Mouse (Mus musculus): ENCODE measurements around the gene H2-Eb2. TPM values are rescaled to one million over a fixed set of nuclear protein-coding genes. Genes with fewer than 3 reads are reported as not detected.

H2-Eb2 gene
- polyA plus RNA-seq, 1 experiment from 2014 or later = not detected

- no peak overlapping the region for H3K4me3 ChIP-seq
- ATAC-seq = no peak
- no peaks in the 10 kb centered on the region for H3K9me3 ChIP-seq (replicated peaks)
- no peak overlapping the region for H3K27ac ChIP-seq
- no peaks in the 10 kb centered on the region for H3K36me3 ChIP-seq
- 26% methylated on average over 3 of the region's 3 CpGs for WGBS (ENCODE audit: insufficient replicate concordance)
- H3K27me3 ChIP-seq (replicated peaks) = peaks cover 6% of the 10 kb centered on the region; the same call in 1 of the 2 replicates
- no peaks in the 10 kb centered on the region for H3K4me1 ChIP-seq
- no peak overlapping the region for H3K4me2 ChIP-seq
- H3K9ac ChIP-seq = no peak overlapping the region
Observed at GRCm38 (mm10) chr17:34340619-34341402, 15.3 kb downstream of the H2-Eb2 start.

- WGBS (ENCODE audit: insufficient replicate concordance) = 79% methylated on average over 4 of the region's 4 CpGs
- H3K36me3 ChIP-seq = no peaks in the 10 kb centered on the region
- peaks cover 9% of the 10 kb centered on the region; the same call in 1 of the 2 replicates for H3K27me3 ChIP-seq (replicated peaks)
- no peak for ATAC-seq
- no peak overlapping the region for H3K4me2 ChIP-seq
- H3K27ac ChIP-seq = no peak overlapping the region
- no peak overlapping the region for H3K4me3 ChIP-seq
- H3K4me1 ChIP-seq = no peaks in the 10 kb centered on the region
- no peak overlapping the region for H3K9ac ChIP-seq
- H3K9me3 ChIP-seq (replicated peaks) = no peaks in the 10 kb centered on the region
Observed at GRCm38 (mm10) chr17:34344882-34345281, 19.4 kb downstream of the H2-Eb2 start.

GRCm38 (mm10) chr17:34345486-34345885, 20.0 kb downstream of the H2-Eb2 start:
- Histone ChIP-seq H3K36me3 (no peaks in the 10 kb centered on the region), H3K4me3 (no peak overlapping the region), H3K9ac (no peak overlapping the region), H3K27me3 (replicated peaks) (peaks cover 11% of the 10 kb centered on the region; the same call in 1 of the 2 replicates), H3K4me2 (no peak overlapping the region), H3K9me3 (replicated peaks) (no peaks in the 10 kb centered on the region), H3K27ac (no peak overlapping the region), H3K4me1 (no peaks in the 10 kb centered on the region)
- WGBS (ENCODE audit: insufficient replicate concordance) = 62% methylated on average over 7 of the region's 7 CpGs
- no peak for ATAC-seq

- Histone ChIP-seq H3K27me3 (replicated peaks) (peaks cover 14% of the 10 kb centered on the region; the same call in 1 of the 2 replicates), H3K27ac (no peak overlapping the region), H3K9ac (no peak overlapping the region), H3K4me2 (no peak overlapping the region), H3K36me3 (no peaks in the 10 kb centered on the region), H3K4me3 (no peak overlapping the region), H3K9me3 (replicated peaks) (no peaks in the 10 kb centered on the region), H3K4me1 (no peaks in the 10 kb centered on the region)
- no peak for ATAC-seq
- WGBS (ENCODE audit: insufficient replicate concordance) = 26% methylated on average over 3 of the region's 3 CpGs
Observed at GRCm38 (mm10) chr17:34346041-34346440, 20.6 kb downstream of the H2-Eb2 start.

- no peak for ATAC-seq
- Histone ChIP-seq H3K4me3 (no peak overlapping the region), H3K27me3 (replicated peaks) (peaks cover 14% of the 10 kb centered on the region; the same call in 1 of the 2 replicates), H3K27ac (no peak overlapping the region), H3K4me1 (no peaks in the 10 kb centered on the region), H3K4me2 (no peak overlapping the region), H3K9me3 (replicated peaks) (no peaks in the 10 kb centered on the region), H3K9ac (no peak overlapping the region), H3K36me3 (no peaks in the 10 kb centered on the region)
- WGBS (ENCODE audit: insufficient replicate concordance) = 31% methylated on average over 6 of the region's 6 CpGs
Observed at GRCm38 (mm10) chr17:34347606-34348308, 22.3 kb downstream of the H2-Eb2 start.

GRCm38 (mm10) chr17:34349429-34349828, 24.0 kb downstream of the H2-Eb2 start:
- Histone ChIP-seq H3K9me3 (replicated peaks) (no peaks in the 10 kb centered on the region), H3K4me1 (no peaks in the 10 kb centered on the region), H3K36me3 (no peaks in the 10 kb centered on the region), H3K27ac (no peak overlapping the region), H3K4me3 (no peak overlapping the region), H3K9ac (no peak overlapping the region), H3K27me3 (replicated peaks) (peaks cover 13% of the 10 kb centered on the region; the same call in 1 of the 2 replicates), H3K4me2 (no peak overlapping the region)
- 4% methylated on average over 4 of the region's 4 CpGs for WGBS (ENCODE audit: insufficient replicate concordance)
- ATAC-seq = no peak

- Histone ChIP-seq H3K4me1 (no peaks in the 10 kb centered on the region), H3K9ac (no peak within 1 kb of the TSS), H3K36me3 (no peaks in the 10 kb centered on the region), H3K27ac (no peak within 1 kb of the TSS), H3K9me3 (replicated peaks) (no peaks in the 10 kb centered on the region), H3K27me3 (replicated peaks) (peaks cover 8% of the 10 kb centered on the region; the same call in 1 of the 2 replicates), H3K4me3 (no peak within 1 kb of the TSS), H3K4me2 (no peak within 1 kb of the TSS)
- 62% methylated on average over 5 of the region's 5 CpGs for WGBS (ENCODE audit: insufficient replicate concordance)
- ATAC-seq = no peak
Observed at GRCm38 (mm10) chr17:34354539-34354938, 29.1 kb downstream of the H2-Eb2 start, which contains the start of gene Btnl2. Gene Btnl2 (plus strand): TSS chr17:34354822.

GRCm38 (mm10) chr17:34354940-34355339, 29.5 kb downstream of the H2-Eb2 start:
- Histone ChIP-seq H3K36me3 (no peaks in the 10 kb centered on the region), H3K27me3 (replicated peaks) (peaks cover 4% of the 10 kb centered on the region; the same call in 1 of the 2 replicates), H3K4me2 (no peak overlapping the region), H3K4me3 (no peak overlapping the region), H3K9me3 (replicated peaks) (no peaks in the 10 kb centered on the region), H3K4me1 (no peaks in the 10 kb centered on the region), H3K27ac (no peak overlapping the region), H3K9ac (no peak overlapping the region)
- 6% methylated on average over 1 of the region's 1 CpGs for WGBS (ENCODE audit: insufficient replicate concordance)
- no peak for ATAC-seq

GRCm38 (mm10) chr17:34362954-34363546, 37.6 kb downstream of the H2-Eb2 start:
- no peak overlapping the region for H3K4me2 ChIP-seq
- no peak for ATAC-seq
- no peaks in the 10 kb centered on the region for H3K36me3 ChIP-seq
- no peaks in the 10 kb centered on the region for H3K4me1 ChIP-seq
- 70% methylated on average over 15 of the region's 15 CpGs for WGBS (ENCODE audit: insufficient replicate concordance)
- peaks cover 11% of the 10 kb centered on the region; the same call in 1 of the 2 replicates for H3K27me3 ChIP-seq (replicated peaks)
- H3K9ac ChIP-seq = no peak overlapping the region
- no peak overlapping the region for H3K4me3 ChIP-seq
- H3K27ac ChIP-seq = no peak overlapping the region
- no peaks in the 10 kb centered on the region for H3K9me3 ChIP-seq (replicated peaks)

GRCm38 (mm10) chr17:34363676-34364310, 38.3 kb downstream of the H2-Eb2 start:
- no peaks in the 10 kb centered on the region for H3K9me3 ChIP-seq (replicated peaks)
- no peak overlapping the region for H3K27ac ChIP-seq
- peaks cover 16% of the 10 kb centered on the region; the same call in 1 of the 2 replicates for H3K27me3 ChIP-seq (replicated peaks)
- H3K9ac ChIP-seq = no peak overlapping the region
- H3K4me3 ChIP-seq = no peak overlapping the region
- WGBS (ENCODE audit: insufficient replicate concordance) = 46% methylated on average over 3 of the region's 3 CpGs
- H3K36me3 ChIP-seq = no peaks in the 10 kb centered on the region
- no peak overlapping the region for H3K4me2 ChIP-seq
- ATAC-seq = no peak
- no peaks in the 10 kb centered on the region for H3K4me1 ChIP-seq

- Histone ChIP-seq H3K4me2 (no peak overlapping the region), H3K9ac (no peak overlapping the region), H3K9me3 (replicated peaks) (no peaks in the 10 kb centered on the region), H3K4me3 (no peak overlapping the region), H3K27me3 (replicated peaks) (peaks cover 16% of the 10 kb centered on the region; the same call in 1 of the 2 replicates), H3K27ac (no peak overlapping the region), H3K4me1 (no peaks in the 10 kb centered on the region), H3K36me3 (no peaks in the 10 kb centered on the region)
- 60% methylated on average over 10 of the region's 10 CpGs for WGBS (ENCODE audit: insufficient replicate concordance)
- no peak for ATAC-seq
Observed at GRCm38 (mm10) chr17:34365031-34365430, 39.6 kb downstream of the H2-Eb2 start.
